8 mouse cellular contexts compared by ENCODE assay signal in genomic region chr2:118111488-118112131, GRCm38 (mm10). TPM values are rescaled to one million over a fixed set of nuclear protein-coding genes. Genes with fewer than 3 reads are reported as not detected.
DNase-seq lines count a peak whose midpoint lies in the region; ATAC-seq lines count a peak whose summit lies in the region.

Gene Thbs1, plus strand, starts transcription at chr2:118111876.

- intact Hi-C loops in left cerebral cortex, postnatal 36 days (cut with DNase I), result loop anchor here (1.0 to 10.0 kb wide), 4 partner anchors 136 to 659 kb away; no protein-coding TSS in a partner anchor

- peak within 1 kb of the TSS; percentile 62 for H3K9ac ChIP-seq in intestine, embryonic 16.5 days (ENCODE audit: low read depth, low read length)

- peak; percentile 86 for ATAC-seq in intestine, embryonic 16.5 days
- no peak for ATAC-seq in activated CD4-positive, CD25-positive, alpha-beta regulatory T cell, adult 4 months

- H3K4me1 ChIP-seq in intestine, embryonic 16.5 days (ENCODE audit: control insufficient read depth, insufficient read depth, low read length), result peaks cover 16% of the 10 kb centered on the region

- H3K27me3 ChIP-seq in intestine, embryonic 16.5 days (replicated peaks; ENCODE audit: control insufficient read depth, insufficient read depth, low read length), result no peaks in the 10 kb centered on the region

- H3K36me3 ChIP-seq in intestine, embryonic 16.5 days (ENCODE audit: control insufficient read depth, insufficient read depth, low read length), result no peaks in the 10 kb centered on the region

- H3K4me2 ChIP-seq in intestine, embryonic 16.5 days (ENCODE audit: low read depth, low read length), result peak within 1 kb of the TSS; percentile 92

- DNase-seq in adrenal gland, postnatal 14 days, result peak; percentile 77
- peak; percentile 66 for DNase-seq in embryo, embryonic 11.5 days (ENCODE audit: low read depth, low spot score)
- no peak for DNase-seq in gonadal fat pad, adult 2 months (ENCODE audit: low read depth)
- DNase-seq in left cerebral cortex, postnatal 36 days (ENCODE audit: low spot score in 2 of 2), result peak; percentile 32 to 47
- peak; percentile 86 for DNase-seq in mesoderm, embryonic 11.5 days (ENCODE audit: low read depth, low spot score)
- peak; percentile 62 for DNase-seq in right cerebral cortex, postnatal 4 days

- WGBS in intestine, embryonic 16.5 days, result under 1% methylated on average over 36 of the region's 36 CpGs

- H3K4me3 ChIP-seq in intestine, embryonic 16.5 days (ENCODE audit: low read length), result peak within 1 kb of the TSS; percentile 54

- peak within 1 kb of the TSS; percentile 82 for H3K27ac ChIP-seq in intestine, embryonic 16.5 days (ENCODE audit: low read length)

- H3K9me3 ChIP-seq in intestine, embryonic 16.5 days (ENCODE audit: control insufficient read depth, low read length), result no peaks in the 10 kb centered on the region

RNA-seq across cellular contexts. Expression of gene Thbs1, which starts in this region (rescaled TPM):
- total RNA-seq in adrenal gland, postnatal 14 days (2021), result 23.8 and 25.3 TPM in 2 replicates
- 10.5 and 11.7 TPM in 2 replicates for polyA plus RNA-seq in gonadal fat pad, adult 2 months (2012; rRNA removed)
- 22.6 and 26.1 TPM in 2 replicates for polyA plus RNA-seq in intestine, embryonic 16.5 days (2015; fragmentation: Nextera tagmentation; extraction: Ambion mirVana)
- total RNA-seq in left cerebral cortex, postnatal 36 days (2021), result 1 to 10 TPM; 1.7 to 2.1 TPM
- polyA plus RNA-seq in activated CD4-positive, CD25-positive, alpha-beta regulatory T cell, adult 4 months (2017; shearing (Covaris generic)), result not detected

Comparison
In these comparisons a context has a peak if more than half of its experiments do, and no peak if none do; other contexts are left out.
1. RNA of gene Thbs1 (polyA plus RNA-seq): 22.6 to 26.1 TPM in intestine, embryonic 16.5 days and 10.5 to 11.7 TPM in gonadal fat pad, adult 2 months; not detected in activated CD4-positive, CD25-positive, alpha-beta regulatory T cell, adult 4 months; every median in the first group is over 10 times any median in the second.